Mouse (Mus musculus) left cerebral cortex, adult 8-10 months (tissue): Measurements from ENCODE around the gene Palmd. TPM values are rescaled to one million over a fixed set of nuclear protein-coding genes. Genes with fewer than 3 reads are reported as not detected.

ENCODE experiments used
- DNase-seq, 2 experiments: peaks; one replicate each; pipeline ENCODE4 v3.0.0; 2022; ENCODE audit warnings: low spot score in 2 of 2
- total RNA-seq, 4 experiments: library from RNA; stranded (reverse); gene quantifications; 2 replicates each; pipeline ENCODE4 v1.2.4; 2022

Palmd gene
- total RNA-seq, 4 experiments from 2014 or later: 10.6 to 15.4 (median 13.0) TPM

DNA sequence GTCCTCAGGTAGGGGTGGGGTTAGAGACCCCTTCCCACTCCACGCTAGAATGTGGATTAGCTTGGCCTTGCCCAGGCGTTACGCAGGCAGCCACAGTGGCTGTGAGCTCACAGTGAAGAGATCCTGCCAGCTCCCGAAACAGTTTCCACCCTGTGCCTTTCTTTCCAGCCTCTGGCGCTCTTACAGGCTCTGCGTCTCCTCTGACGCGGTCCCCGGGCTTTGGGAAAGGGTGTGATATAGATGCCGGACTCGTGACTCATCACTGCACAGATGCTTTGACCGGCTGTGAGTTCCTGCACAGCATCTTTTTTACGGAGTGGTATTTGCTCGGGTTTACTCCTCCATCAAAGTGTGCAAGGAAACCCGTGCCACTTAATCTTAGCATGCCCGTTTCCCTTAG, 62.9 kb downstream of the Palmd start:
- DNase-seq: peak; percentile 32 to 72

DNA sequence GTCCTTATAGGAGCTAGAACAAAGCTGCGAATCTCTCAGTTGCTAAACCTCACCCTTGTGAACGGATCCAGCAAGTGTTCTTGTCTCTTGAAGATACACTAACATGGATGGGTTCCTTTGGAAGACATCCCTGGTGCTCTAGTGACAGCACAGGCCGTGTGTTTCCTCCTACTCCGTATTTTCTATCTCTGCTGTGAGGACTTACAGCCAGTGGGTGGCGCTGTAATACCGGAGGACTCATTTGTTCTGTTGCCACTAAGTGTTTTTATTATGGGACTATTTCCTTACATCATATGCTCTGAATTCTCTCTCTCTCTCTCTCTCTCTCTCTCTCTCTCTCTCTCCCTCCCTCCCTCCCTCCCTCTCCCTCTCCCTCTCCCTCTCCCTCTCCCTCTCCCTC, 64.6 kb downstream of the Palmd start:
- DNase-seq: peak; percentile 67 to 75

- no peak for DNase-seq
These were observed 75.9 kb downstream of the Palmd start for GRCm38 (mm10) chr3:116892872-116893271.

GRCm38 (mm10) chr3:116892206-116892563, 76.6 kb downstream of the Palmd start:
- no peak for DNase-seq

DNA sequence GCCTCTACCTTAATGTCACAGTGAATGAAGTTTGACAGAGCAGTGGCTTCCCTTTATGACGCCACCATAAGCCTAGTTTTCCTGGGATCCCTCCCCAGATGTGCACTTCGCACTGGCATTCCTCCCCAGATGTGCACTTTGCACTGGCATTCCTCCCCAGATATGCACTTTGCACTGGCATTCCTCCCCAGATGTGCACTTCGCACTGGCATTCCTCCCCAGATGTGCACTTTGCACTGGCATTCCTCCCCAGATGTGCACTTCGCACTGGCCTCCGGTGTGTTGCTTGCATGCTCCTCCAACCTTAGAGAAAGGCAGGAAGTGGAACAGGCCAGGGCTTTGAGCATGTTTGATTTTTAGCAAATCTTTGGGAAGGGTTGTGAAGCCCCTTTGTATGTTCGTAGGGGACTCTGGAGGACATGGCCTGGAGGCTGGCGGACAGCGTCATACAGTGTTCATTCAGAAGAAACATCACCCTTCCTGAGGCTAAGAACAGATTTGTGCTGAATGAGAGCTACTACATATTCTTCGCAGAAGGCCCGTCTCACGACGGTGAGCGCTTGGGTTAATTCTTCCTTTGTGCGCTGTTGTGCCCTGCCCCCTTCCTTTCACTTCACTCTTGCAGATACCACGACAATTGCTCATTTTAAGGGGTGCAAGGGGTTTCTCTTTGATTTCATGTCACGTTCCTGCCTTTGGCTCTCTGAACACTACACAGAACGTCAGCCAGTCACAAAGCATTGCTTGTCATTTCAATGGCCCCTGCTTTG, 77.2 kb downstream of the Palmd start:
- no peak for DNase-seq

GRCm38 (mm10) chr3:116890576-116890975, 78.2 kb downstream of the Palmd start:
- no peak for DNase-seq

GRCm38 (mm10) chr3:116889358-116889757, 79.4 kb downstream of the Palmd start:
- DNase-seq: no peak

DNA sequence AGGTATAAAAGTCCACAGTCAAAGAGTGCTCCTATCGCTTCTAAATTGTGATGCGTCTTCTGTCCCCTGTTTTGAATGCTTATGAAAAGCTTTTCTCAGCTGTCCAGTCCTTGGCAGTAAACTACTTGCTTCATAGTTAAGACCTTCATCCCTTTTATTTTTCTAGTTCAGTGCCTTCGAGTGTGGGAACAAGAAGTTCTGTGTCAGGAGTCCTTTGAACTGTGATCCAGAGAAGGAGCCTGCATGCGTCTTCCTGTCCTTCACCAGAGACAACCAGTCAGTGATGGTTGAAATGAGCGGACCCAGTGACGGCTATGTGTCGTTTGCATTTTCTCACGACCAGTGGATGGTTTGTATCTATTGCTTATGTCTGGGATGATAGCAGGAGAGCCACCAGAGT, 83.8 kb downstream of the Palmd start:
- no peak for DNase-seq

- no peak for DNase-seq
These were observed 86.4 kb downstream of the Palmd start for GRCm38 (mm10) chr3:116882221-116882960.

GRCm38 (mm10) chr3:116870372-116870771, 98.4 kb downstream of the Palmd start:
- no peak for DNase-seq

Other genes with a start within 250 kb of the Palmd start
- gene Agl, start 160.8 kb downstream of the Palmd start, total RNA-seq: 10 to 100 TPM; 25.7 to 28.7 (median 28.7) TPM
- gene Frrs1, start 109.5 kb downstream of the Palmd start, total RNA-seq: 1 to 10 TPM in 3 of 4 experiments, under 1 TPM in 1; 0.48 to 3.6 (median 1.5) TPM
- gene 4930455H04Rik, start 720 bp downstream of the Palmd start, total RNA-seq: not detected